ENCODE assay signal across 8 mouse cellular contexts in the genomic region with DNA sequence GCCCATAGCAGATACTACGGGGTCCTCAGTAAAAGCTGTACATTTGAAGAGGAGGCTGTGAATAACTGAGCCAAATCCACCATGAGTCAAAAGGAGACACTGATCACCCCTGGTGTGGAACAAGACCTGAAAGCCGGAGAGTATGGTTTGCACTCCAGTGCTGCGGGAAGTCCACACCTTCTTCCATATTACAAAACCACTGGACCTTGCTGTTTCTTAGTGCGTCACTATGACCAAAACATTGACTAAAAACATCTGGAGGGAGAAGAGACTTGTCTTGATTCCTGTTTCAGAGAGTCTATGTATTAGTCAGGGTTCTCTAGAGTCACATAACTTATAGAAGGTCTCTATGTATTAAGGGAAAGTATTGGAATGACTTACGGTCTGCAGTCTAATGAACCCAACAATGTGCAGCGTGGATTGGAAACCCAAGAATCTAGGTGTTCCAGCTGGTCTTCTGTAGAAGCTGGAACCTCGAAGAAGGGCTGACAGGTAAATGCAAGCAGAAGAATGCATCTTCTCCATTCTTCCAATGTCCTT. TPM values are rescaled to one million over a fixed set of nuclear protein-coding genes. Genes with fewer than 3 reads are reported as not detected.
DNase-seq lines count a peak whose midpoint lies in the region; ATAC-seq and TF ChIP-seq lines count a peak whose summit lies in the region.

Gene Gpcpd1, minus strand, starts transcription at position 490 of the 540 bp plus-strand sequence.

- H3K9me3 ChIP-seq in forebrain, embryonic 13.5 days (replicated peaks), result no peaks in the 10 kb centered on the region
- H3K9me3 ChIP-seq in liver, embryonic 11.5 days (ENCODE audit: control insufficient read depth, low read length), result no peaks in the 10 kb centered on the region

- no peak for ATAC-seq in forebrain, embryonic 13.5 days
- no peak for ATAC-seq in hematopoietic stem cell, adult 5-6 weeks (replicated peaks in 1 of 2; ENCODE audit: insufficient read depth in 1 of 2, low FRiP score in 2 of 2, low TSS enrichment in 1 of 2, low read depth in 1 of 2, poor library complexity in 2 of 2, severe bottlenecking in 2 of 2)
- ATAC-seq in liver, embryonic 11.5 days (replicated peaks; ENCODE audit: low FRiP score), result no peak

- TF ChIP-seq CTCF in thymus, adult 2 months (IDR thresholded peaks at IDR 0.05; ENCODE audit: borderline replicate concordance, control insufficient read depth, extremely low read depth, insufficient read depth, low read length, poor library complexity), result no peak

- 98% methylated on average over 7 of the region's 7 CpGs for WGBS in thymus, adult 2 months
- 92% methylated on average over 7 of the region's 7 CpGs for WGBS in forebrain, embryonic 13.5 days
- 91% methylated on average over 7 of the region's 7 CpGs for WGBS in liver, embryonic 11.5 days

- no peaks in the 10 kb centered on the region for H3K36me3 ChIP-seq in thymus, adult 2 months (ENCODE audit: control insufficient read depth, insufficient read depth, low read length)
- H3K36me3 ChIP-seq in forebrain, embryonic 13.5 days (ENCODE audit: poor library complexity, severe bottlenecking), result no peaks in the 10 kb centered on the region
- no peaks in the 10 kb centered on the region for H3K36me3 ChIP-seq in liver, embryonic 11.5 days (ENCODE audit: control insufficient read depth, insufficient read depth, low read length)

- TF ChIP-seq POLR2A in thymus, adult 2 months (IDR thresholded peaks at IDR 0.05; ENCODE audit: control insufficient read depth, extremely low read depth, insufficient read depth, low read length, poor library complexity), result no peak

- H3K9ac ChIP-seq in forebrain, embryonic 13.5 days, result no peak within 1 kb of the TSS
- no peak within 1 kb of the TSS for H3K9ac ChIP-seq in liver, embryonic 11.5 days (ENCODE audit: low read depth, low read length)

- H3K27me3 ChIP-seq in thymus, adult 2 months (ENCODE audit: control insufficient read depth, insufficient read depth, low read length), result no peaks in the 10 kb centered on the region
- H3K27me3 ChIP-seq in forebrain, embryonic 13.5 days, result no peaks in the 10 kb centered on the region
- H3K27me3 ChIP-seq in liver, embryonic 11.5 days (replicated peaks; ENCODE audit: control insufficient read depth, insufficient read depth, low read length), result no peaks in the 10 kb centered on the region

- H3K4me1 ChIP-seq in thymus, adult 2 months (replicated peaks; ENCODE audit: control insufficient read depth, insufficient read depth, low read length), result no peaks in the 10 kb centered on the region
- peaks cover 9% of the 10 kb centered on the region for H3K4me1 ChIP-seq in forebrain, embryonic 13.5 days
- no peaks in the 10 kb centered on the region; the same call in 1 of the 2 replicates for H3K4me1 ChIP-seq in liver, embryonic 11.5 days (replicated peaks; ENCODE audit: control insufficient read depth, insufficient read depth, low read length)

- no peak within 1 kb of the TSS for H3K4me3 ChIP-seq in thymus, adult 2 months (ENCODE audit: control insufficient read depth, insufficient read depth, low read length)
- no peak within 1 kb of the TSS for H3K4me3 ChIP-seq in forebrain, embryonic 13.5 days
- no peak within 1 kb of the TSS for H3K4me3 ChIP-seq in liver, embryonic 11.5 days (ENCODE audit: low read depth, low read length)

- no peak within 1 kb of the TSS for H3K27ac ChIP-seq in thymus, adult 2 months (ENCODE audit: control insufficient read depth, insufficient read depth, low read length)
- no peak within 1 kb of the TSS for H3K27ac ChIP-seq in forebrain, embryonic 13.5 days
- H3K27ac ChIP-seq in liver, embryonic 11.5 days (ENCODE audit: low read depth, low read length), result no peak within 1 kb of the TSS

- no peak within 1 kb of the TSS for H3K4me2 ChIP-seq in forebrain, embryonic 13.5 days
- no peak within 1 kb of the TSS for H3K4me2 ChIP-seq in liver, embryonic 11.5 days

- no peak for DNase-seq in thymus, adult 2 months
- DNase-seq in thymus, postnatal 36 days, result no peak
- DNase-seq in liver, embryonic 11.5 days (ENCODE audit: low spot score), result no peak
- DNase-seq in embryo, embryonic 11 days, result no peak
- no peak for DNase-seq in testis, postnatal 10 days (ENCODE audit: low spot score)
- no peak for DNase-seq in right cerebral cortex, postnatal 14 days

RNA-seq across cellular contexts. Expression of gene Gpcpd1, which starts in this region (rescaled TPM):
- polyA plus RNA-seq in thymus, adult 2 months (2012; rRNA removed), result 11.0 and 13.9 TPM in 2 replicates
- polyA plus RNA-seq in forebrain, embryonic 13.5 days (2015; fragmentation: Nextera tagmentation; extraction: Ambion mirVana), result 74.3 and 75.2 TPM in 2 replicates
- 37.1 and 47.0 TPM in 2 replicates for total RNA-seq in hematopoietic stem cell, adult 5-6 weeks (2017)
- polyA plus RNA-seq in liver, embryonic 11.5 days (2014; fragmentation: Nextera tagmentation; extraction: Ambion mirVana), result 23.2 and 25.8 TPM in 2 replicates
